Mouse (Mus musculus): Measurements from ENCODE around the gene Prtn3.
A peak's percentile ranks its signal among the peaks of the same experiment; 100 is the strongest.

Gene Prtn3

GRCm38 (mm10) chr10:79927324-79928029 lies 53.2 kb downstream of the Prtn3 start:
- DNase-seq (ENCODE audit: low spot score) = peak; percentile 62

GRCm38 (mm10) chr10:79928030-79928694 lies 53.9 kb downstream of the Prtn3 start:
- peak; percentile 52 for DNase-seq (ENCODE audit: low spot score)

- no peak for DNase-seq (ENCODE audit: low spot score)
Measured at GRCm38 (mm10) chr10:79928907-79929701, 54.8 kb downstream of the Prtn3 start.

- no peak for DNase-seq (ENCODE audit: low spot score)
Measured at GRCm38 (mm10) chr10:79929967-79930825, 55.9 kb downstream of the Prtn3 start.

GRCm38 (mm10) chr10:79930826-79931186 lies 56.5 kb downstream of the Prtn3 start:
- DNase-seq (ENCODE audit: low spot score) = no peak

- DNase-seq (ENCODE audit: low spot score) = no peak
Measured at GRCm38 (mm10) chr10:79931797-79932196, 57.5 kb downstream of the Prtn3 start.

GRCm38 (mm10) chr10:79932736-79933135 lies 58.5 kb downstream of the Prtn3 start:
- peak; percentile 52 for DNase-seq (ENCODE audit: low spot score)
